Mouse (Mus musculus) embryonic fibroblast, embryonic 13.5 days (primary cell): Measurements from ENCODE around the gene Lrrc20. TPM values are rescaled to one million over a fixed set of nuclear protein-coding genes. Genes with fewer than 3 reads are reported as not detected.

Source experiments
- H3K27ac ChIP-seq: 2 replicates; pipeline ENCODE4 v1.5.1; 2012; ENCODE audit warnings: low read length, control low read depth, inconsistent platforms; ENCODE audit not compliant: insufficient read depth
- H3K4me1 ChIP-seq: 2 replicates; pipeline ENCODE4 v1.6.1; 2011; ENCODE audit warnings: low read length; ENCODE audit not compliant: control insufficient read depth, insufficient read depth
- H3K4me3 ChIP-seq: 2 replicates; pipeline ENCODE4 v1.5.1; 2011; ENCODE audit warnings: mild to moderate bottlenecking, control low read depth, low read length; ENCODE audit not compliant: insufficient read depth
- CTCF ChIP-seq: IDR thresholded peaks from 2 replicates; pipeline ENCODE4 v1.5.1; 2011; ENCODE audit warnings: mild to moderate bottlenecking, control low read depth, low read length, moderate library complexity, borderline replicate concordance; ENCODE audit not compliant: insufficient read depth
- POLR2A ChIP-seq: IDR thresholded peaks from 2 replicates; pipeline ENCODE4 v1.6.1; 2011; ENCODE audit warnings: low read depth, mild to moderate bottlenecking, control low read depth, low read length, moderate library complexity
- polyA plus RNA-seq: library from polyadenylated mRNA; stranded (reverse); fragments of >200 nt; gene quantifications from 2 replicates; pipeline ENCODE4 v1.2.4, GENCODE M21; 2011; ENCODE audit warnings: low read depth; ENCODE audit not compliant: missing spikeins, insufficient read length

Gene Lrrc20
- polyA plus RNA-seq, 1 experiment: 10.0 TPM

DNA sequence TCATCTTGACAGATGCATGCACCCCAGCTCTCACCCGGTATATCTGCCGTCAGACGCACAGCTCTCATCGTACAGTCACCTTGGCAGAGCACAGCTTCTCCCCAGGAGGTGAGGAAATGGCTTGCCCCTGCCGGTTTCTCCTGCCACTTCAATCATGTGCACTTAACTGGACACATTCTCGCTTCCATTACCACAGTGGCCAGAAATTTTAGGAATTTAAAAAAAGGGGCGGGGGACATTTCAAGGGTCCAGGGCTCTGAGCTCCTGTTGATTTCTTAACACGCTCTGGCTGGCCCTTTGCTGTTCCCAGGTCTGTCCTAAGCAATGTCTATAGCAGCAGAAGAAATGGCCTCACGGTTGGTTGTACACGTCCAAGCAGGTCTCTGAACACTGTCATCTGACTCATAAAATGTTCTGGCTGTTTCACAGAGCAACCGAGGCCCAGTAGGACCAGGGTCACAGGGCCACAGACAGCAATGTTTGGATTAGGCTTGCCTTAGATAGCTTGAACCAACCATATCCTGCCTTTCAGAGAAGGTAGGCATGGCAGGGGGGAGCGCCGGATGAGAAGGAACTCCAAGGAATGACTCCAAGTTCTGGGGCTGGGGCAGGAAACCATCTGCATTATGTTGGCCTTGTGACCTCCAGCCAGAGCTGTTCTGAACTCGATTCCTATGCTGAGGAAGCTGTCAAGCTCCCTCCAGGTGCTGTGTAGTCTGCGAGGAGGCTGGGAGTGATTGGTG lies 151.8 kb downstream of the Lrrc20 start:
- no peak for TF ChIP-seq POLR2A
- TF ChIP-seq CTCF: no peak
- Histone ChIP-seq H3K4me1 (0 out of 2 replicates have a peak, but pooled peaks cover 4% of the 10 kb centered on the region), H3K27ac (no peak overlapping the region), H3K4me3 (no peak overlapping the region)

DNA sequence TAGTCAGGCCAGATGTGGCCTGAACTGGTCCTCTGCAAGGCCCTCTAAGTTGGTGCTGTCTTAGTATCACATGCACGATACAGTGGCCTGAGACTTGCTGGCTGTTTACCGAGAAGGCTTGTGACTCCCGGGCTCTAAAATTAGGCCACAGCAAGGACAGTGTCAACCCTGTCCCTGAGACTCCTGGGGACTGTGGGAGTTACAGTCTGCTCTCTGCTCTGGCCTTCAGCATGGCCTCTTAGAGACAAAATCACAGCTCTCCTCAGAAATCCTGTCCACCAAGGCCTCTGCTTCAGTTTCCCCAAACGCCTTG lies 152.3 kb downstream of the Lrrc20 start:
- 0 out of 2 replicates have a peak, but pooled peaks cover 4% of the 10 kb centered on the region for H3K4me1 ChIP-seq
- no peak overlapping the region for H3K27ac ChIP-seq
- no peak overlapping the region for H3K4me3 ChIP-seq
- TF ChIP-seq POLR2A (no peak), CTCF (no peak)

Other genes starting within 250 kb of the Lrrc20 start
- 8.1 and 9.6 TPM in 2 replicates for gene Adamts14, start 202.4 kb upstream of the Lrrc20 start, polyA plus RNA-seq
- gene Prf1, start 178.0 kb upstream of the Lrrc20 start, polyA plus RNA-seq: not detected in 2 replicates
- 3.4 and 5.3 TPM in 2 replicates for gene Pald1, start 92.3 kb upstream of the Lrrc20 start, polyA plus RNA-seq
- not detected in 2 replicates for gene Nodal, start 57.8 kb upstream of the Lrrc20 start, polyA plus RNA-seq
- 56.4 and 68.9 TPM in 2 replicates for gene Eif4ebp2, start 23.1 kb upstream of the Lrrc20 start, polyA plus RNA-seq
- 0.47 and 1.2 TPM in 2 replicates for gene Npffr1, start 119.7 kb downstream of the Lrrc20 start, polyA plus RNA-seq
- gene Ppa1, start 172.8 kb downstream of the Lrrc20 start, polyA plus RNA-seq: 67.1 and 70.0 TPM in 2 replicates
- gene Sar1a, start 204.5 kb downstream of the Lrrc20 start, polyA plus RNA-seq: 249 and 278 TPM in 2 replicates
- 14.5 and 19.3 TPM in 2 replicates for gene Tysnd1, start 219.7 kb downstream of the Lrrc20 start, polyA plus RNA-seq
- 11.5 and 14.9 TPM in 2 replicates for gene Aifm2, start 239.5 kb downstream of the Lrrc20 start, polyA plus RNA-seq